Mouse (Mus musculus) liver, embryonic 14.5 days (tissue): ENCODE measurements at regions not wholly inside any gene's neighbourhood (a gene's known extent, or its start where the extent isn't known, plus 50 kb on each side); places are given as distances from the start of the nearest gene placed in this dataset.
A peak's percentile ranks its signal among the peaks of the same experiment; 100 is the strongest.

Experiments
- ATAC-seq: fragments of 200-750 bp; cut with Nextera tagmentation; 2 replicates; pipeline ENCODE4 v1.8.0; 2017; ENCODE audit warnings: moderate number of reproducible peaks, mild to moderate bottlenecking, moderate library complexity; ENCODE audit not compliant: insufficient read depth
- DNase-seq, 3 experiments: peaks; one replicate each; pipeline ENCODE4 v3.0.0-alpha.2; 2012 to 2013; ENCODE audit warnings: low read depth in 3 of 3, low spot score in 3 of 3
- H3K27ac ChIP-seq: fragments of 300-500 bp; sonication (generic); 2 replicates; pipeline ENCODE4 v1.5.1; 2014; ENCODE audit warnings: moderate library complexity, mild to moderate bottlenecking, control low read depth, inconsistent platforms
- H3K27me3 ChIP-seq: fragments of 300-500 bp; sonication (generic); 2 replicates; pipeline ENCODE4 v1.6.1; 2014; ENCODE audit warnings: mild to moderate bottlenecking, low read length, moderate library complexity; ENCODE audit not compliant: control insufficient read depth, insufficient read depth
- H3K36me3 ChIP-seq: fragments of 300-500 bp; sonication (generic); replicated peaks from 2 replicates; pipeline ENCODE4 v1.6.1; 2014; ENCODE audit warnings: low read depth; ENCODE audit not compliant: control insufficient read depth, insufficient read depth
- H3K4me1 ChIP-seq, 2 experiments: fragments of 200-500 bp in 1 of 2; fragments of 300-500 bp in 1 of 2; sonication (generic) in 1 of 2; replicated peaks; 2 replicates each; pipeline ENCODE4 v1.6.1; 2012 to 2014; ENCODE audit warnings: antibody characterized with exemption in 1 of 2, inconsistent platforms in 1 of 2, low read length in 1 of 2; ENCODE audit not compliant: control insufficient read depth in 2 of 2, insufficient read depth in 2 of 2
- H3K4me2 ChIP-seq: fragments of 300-500 bp; sonication (generic); 2 replicates; pipeline ENCODE4 v1.6.1; 2014; ENCODE audit warnings: low read depth, mild to moderate bottlenecking, control low read depth, moderate library complexity
- H3K4me3 ChIP-seq, 2 experiments: fragments of 200-500 bp in 1 of 2; fragments of 300-500 bp in 1 of 2; sonication (generic) in 1 of 2; 2 replicates each; pipeline ENCODE4 v1.5.1; 2012 to 2014; ENCODE audit warnings: low read depth in 2 of 2, low read length in 2 of 2, mild to moderate bottlenecking in 2 of 2, control low read depth in 1 of 2, inconsistent platforms in 1 of 2, moderate library complexity in 1 of 2; ENCODE audit not compliant: insufficient read depth in 1 of 2
- H3K9ac ChIP-seq: fragments of 300-500 bp; sonication (generic); replicated peaks from 2 replicates; pipeline ENCODE4 v1.6.1; 2014; ENCODE audit warnings: mild to moderate bottlenecking, control low read depth, moderate library complexity
- H3K9me3 ChIP-seq: fragments of 300-500 bp; sonication (generic); 2 replicates; pipeline ENCODE4 v1.6.1; 2016; ENCODE audit warnings: low read length, mixed read lengths; ENCODE audit not compliant: control insufficient read depth
- CTCF ChIP-seq: IDR thresholded peaks from 2 replicates; pipeline ENCODE4 v1.5.1; 2016; ENCODE audit warnings: antibody characterized with exemption, low read depth, control low read depth
- EP300 ChIP-seq: IDR thresholded peaks from 2 replicates; pipeline ENCODE4 v1.6.1; 2016; ENCODE audit warnings: antibody characterized with exemption, low read depth
- WGBS: fragments of 180-500 bp; shearing (Covaris S2); extraction: QIAGEN DNeasy Blood & Tissue Kit; methylation state at CpG from one replicate; pipeline ENCODE4 v1.1.7; 2014; ENCODE audit not compliant: insufficient replicate concordance; 5-methylcytosine and 5-hydroxymethylcytosine counted together

DNA sequence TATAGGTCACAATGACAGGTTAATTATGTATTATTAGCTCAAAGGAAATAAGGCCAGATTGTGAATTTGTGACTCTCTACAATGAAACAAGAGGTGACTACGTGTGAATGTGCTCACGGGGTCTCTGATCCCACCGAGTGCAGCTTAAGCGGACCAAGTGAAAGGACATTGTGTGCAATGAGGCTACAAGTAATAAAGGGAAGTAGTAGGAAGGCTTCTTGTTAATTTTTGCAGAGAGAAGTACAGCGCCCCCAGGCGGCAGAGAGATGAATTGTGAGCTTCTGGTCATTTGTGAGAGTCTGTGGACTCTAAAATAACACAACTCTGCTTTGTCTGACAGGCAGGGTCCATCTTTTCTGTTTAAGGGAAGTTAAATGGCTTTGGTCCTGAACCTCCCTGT is 73.9 kb upstream of the Gls start:
- no peak overlapping the region for H3K4me3 ChIP-seq
- 54% methylated on average over 6 of the region's 6 CpGs for WGBS
- no peaks in the 10 kb centered on the region for H3K4me1 ChIP-seq
- peak in 2 of 3 experiments; percentile 12 to 30 for DNase-seq
- no peaks in the 10 kb centered on the region for H3K27me3 ChIP-seq
- H3K9me3 ChIP-seq = no peaks in the 10 kb centered on the region
- no peaks in the 10 kb centered on the region for H3K36me3 ChIP-seq
- H3K9ac ChIP-seq = no peak overlapping the region
- ATAC-seq = no peak
- TF ChIP-seq EP300 (no peak), CTCF (peak; percentile 38)
- H3K27ac ChIP-seq = no peak overlapping the region
- no peak overlapping the region for H3K4me2 ChIP-seq

DNA sequence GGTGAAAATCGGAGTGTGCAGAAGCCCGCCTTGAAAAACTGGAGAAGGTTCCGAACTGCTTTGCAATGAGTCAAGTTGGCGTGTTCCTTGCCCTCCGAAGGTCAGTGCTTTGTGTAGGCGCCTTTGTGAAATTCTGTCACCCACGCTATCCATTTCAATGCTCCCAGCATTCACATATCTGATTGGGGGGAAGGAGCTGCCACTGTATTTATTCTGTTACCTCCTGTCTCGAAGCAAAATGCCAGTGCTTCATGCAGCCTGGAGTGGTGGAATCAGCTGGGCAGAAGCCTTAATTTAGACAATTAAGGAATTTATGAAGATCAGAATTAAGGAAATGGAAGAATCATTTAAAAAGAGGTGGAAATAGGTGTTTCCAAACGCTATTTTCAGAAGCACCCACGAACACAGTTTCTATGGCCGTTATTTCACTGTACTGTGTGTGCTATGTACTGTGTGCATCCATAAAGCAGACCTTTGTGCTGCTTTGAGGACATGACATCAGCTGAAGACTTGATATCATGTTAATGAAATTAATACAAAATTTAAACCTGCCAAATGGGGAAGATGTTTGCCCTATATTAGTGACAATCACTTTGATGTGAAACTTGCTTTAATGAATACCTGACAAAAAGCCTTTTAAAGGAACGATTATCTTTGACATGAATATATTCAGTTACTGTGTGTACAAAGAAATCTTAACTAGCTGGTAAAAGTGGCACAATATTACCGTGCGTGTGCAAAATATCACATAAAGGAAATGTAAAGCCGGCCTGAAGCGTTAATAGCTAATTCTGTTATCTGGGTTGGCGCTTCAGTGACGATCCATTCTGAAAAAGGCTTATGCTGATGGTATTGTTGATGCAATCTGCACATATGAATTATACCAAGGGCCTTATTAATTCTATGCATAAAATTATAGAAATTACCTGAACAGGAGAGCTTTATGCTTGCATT is 72.9 kb upstream of the Gls start:
- TF ChIP-seq CTCF = no peak
- no peak for TF ChIP-seq EP300

DNA sequence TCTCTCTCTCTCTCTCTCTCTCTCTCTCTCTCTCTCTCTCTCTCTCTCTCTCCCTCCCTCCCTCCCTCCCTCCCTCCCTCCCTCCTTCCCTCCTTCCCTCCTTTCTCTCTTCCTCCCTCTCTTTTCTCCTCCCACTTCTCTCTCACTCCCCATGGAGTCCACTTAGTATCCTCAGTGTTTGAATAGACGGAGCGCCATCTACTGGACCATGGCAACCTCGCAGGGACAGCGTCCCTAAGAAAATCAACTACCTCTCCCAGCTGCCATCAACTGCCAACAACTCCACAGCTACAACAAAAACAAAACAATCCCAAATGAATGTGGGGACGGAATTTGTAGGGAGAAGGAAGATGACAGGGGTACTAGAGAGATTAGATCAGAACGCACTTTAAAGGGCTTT is 69.5 kb upstream of the Gls start:
- ATAC-seq (no peak), DNase-seq (peak; percentile 14 to 28 (median 26))
- TF ChIP-seq CTCF (peak; percentile 75), EP300 (no peak)
- Histone ChIP-seq H3K4me2 (no peak overlapping the region), H3K36me3 (no peaks in the 10 kb centered on the region), H3K27me3 (no peaks in the 10 kb centered on the region), H3K9me3 (no peaks in the 10 kb centered on the region), H3K4me1 (peaks cover 0 to 3% of the 10 kb centered on the region in 2 experiments; a peak in 1 of 4 replicates), H3K4me3 (no peak overlapping the region), H3K9ac (no peak overlapping the region), H3K27ac (no peak overlapping the region)
- 3% methylated on average over 6 of the region's 6 CpGs for WGBS

More for the DNA sequence above, 72.9 kb upstream of the Gls start:
- no peak overlapping the region for H3K4me3 ChIP-seq
- no peaks in the 10 kb centered on the region for H3K4me1 ChIP-seq
- 72% methylated on average over 18 of the region's 18 CpGs for WGBS
- no peak overlapping the region for H3K4me2 ChIP-seq
- H3K36me3 ChIP-seq = no peaks in the 10 kb centered on the region
- no peak overlapping the region for H3K9ac ChIP-seq
- H3K9me3 ChIP-seq = no peaks in the 10 kb centered on the region
- H3K27me3 ChIP-seq = no peaks in the 10 kb centered on the region
- H3K27ac ChIP-seq = no peak overlapping the region
- no peak for ATAC-seq
- DNase-seq = no peak

DNA sequence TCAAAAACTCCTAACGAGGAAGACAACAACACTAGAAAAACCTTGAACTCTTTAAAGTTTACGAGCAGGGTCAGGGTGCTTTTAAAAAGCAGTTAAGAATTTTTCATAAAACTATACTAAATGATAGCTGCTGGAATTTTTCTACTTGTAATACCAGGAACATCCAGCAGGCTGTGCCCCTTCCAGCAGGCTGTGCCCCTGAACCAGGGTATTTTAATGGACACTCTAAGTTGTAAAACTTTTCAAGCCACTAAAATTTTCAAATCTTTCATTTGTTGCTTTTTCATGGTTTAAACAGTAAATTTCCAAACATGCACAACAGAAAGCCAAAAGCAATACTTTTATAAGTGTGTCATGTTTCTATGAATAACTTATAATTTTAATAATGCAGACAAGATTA is 68.2 kb upstream of the Gls start:
- no peak for TF ChIP-seq EP300
- peak; percentile 49; the same call in 1 of the 2 replicates for TF ChIP-seq CTCF
- no peaks in the 10 kb centered on the region for H3K9me3 ChIP-seq
- ATAC-seq (no peak), DNase-seq (no peak)
- H3K36me3 ChIP-seq = no peaks in the 10 kb centered on the region
- no peak overlapping the region for H3K9ac ChIP-seq
- H3K4me3 ChIP-seq = no peak overlapping the region
- peaks cover 0 to 3% of the 10 kb centered on the region in 2 experiments; a peak in 1 of 4 replicates for H3K4me1 ChIP-seq
- H3K27ac ChIP-seq = no peak overlapping the region
- H3K27me3 ChIP-seq = no peaks in the 10 kb centered on the region
- H3K4me2 ChIP-seq = no peak overlapping the region
- 21% methylated on average over 2 of the region's 2 CpGs for WGBS

GRCm38 (mm10) chr1:52299559-52299958 is 66.5 kb upstream of the Gls start:
- Histone ChIP-seq H3K27ac (no peak overlapping the region), H3K9ac (no peak overlapping the region), H3K9me3 (no peaks in the 10 kb centered on the region), H3K4me3 (no peak overlapping the region), H3K4me1 (peaks cover 0 to 3% of the 10 kb centered on the region in 2 experiments; a peak in 1 of 4 replicates), H3K4me2 (no peak overlapping the region), H3K27me3 (no peaks in the 10 kb centered on the region), H3K36me3 (no peaks in the 10 kb centered on the region)
- TF ChIP-seq CTCF (peak; percentile 12; the same call in 1 of the 2 replicates), EP300 (no peak)
- whole genome bisulfite sequencing = 58% methylated on average over 7 of the region's 7 CpGs
- ATAC-seq (no peak), DNase-seq (no peak)
